Mouse (Mus musculus): Measurements from ENCODE around the gene Map10. TPM values are rescaled to one million over a fixed set of nuclear protein-coding genes. Genes with fewer than 3 reads are reported as not detected.
A peak's percentile ranks its signal among the peaks of the same experiment; 100 is the strongest.

The Map10 gene
- total and polyA plus RNA-seq, 3 experiments: 1.3 to 6.7 (median 2.3) TPM

GRCm38 (mm10) chr8:125669159-125669699 lies 389 bp upstream of the Map10 start:
- Histone ChIP-seq H3K36me3 (replicated peaks in 1 of 2; ENCODE audit: control insufficient read depth in 1 of 2, insufficient read depth in 1 of 2, low read length in 1 of 2) (no peaks in the 10 kb centered on the region), H3K9ac (ENCODE audit: insufficient read depth, low read depth) (peak overlapping the region; percentile 1; the same call in 1 of the 2 replicates), H3K9me3 (replicated peaks; ENCODE audit: low read length) (peaks cover 8% of the 10 kb centered on the region), H3K4me3 (replicated peaks in 1 of 3; ENCODE audit: low read depth in 2 of 3, low read length in 2 of 3, poor library complexity in 1 of 3) (peak overlapping the region; percentile 14 to 25 (median 15)), H3K4me2 (ENCODE audit: insufficient read depth, low read depth, poor library complexity, severe bottlenecking) (peak overlapping the region; percentile 3; the same call in 1 of the 2 replicates), H3K4me1 (ENCODE audit: control insufficient read depth in 1 of 2, insufficient read depth in 2 of 2) (peaks cover 3 to 38% of the 10 kb centered on the region in 2 experiments), H3K27me3 (replicated peaks) (no peaks in the 10 kb centered on the region), H3K79me2 (replicated peaks; ENCODE audit: control insufficient read depth, extremely low read depth, insufficient read depth, poor library complexity, severe bottlenecking) (peaks cover 4% of the 10 kb centered on the region; the same call in 1 of the 2 replicates), H3K27ac (ENCODE audit: insufficient read depth, low read depth) (peak overlapping the region; percentile 8; the same call in 1 of the 2 replicates)
- in situ Hi-C loops (cut with MboI; ENCODE audit: low pct_ligation_motif_present, low pct_unique_long_range_greater_than_20kb, low sequenced_read_pairs): no loop called here
- DNase-seq (ENCODE audit: extremely low read depth): no peak
- dilution Hi-C loops (cut with MboI; ENCODE audit: extremely low pct_ligation_motif_present, extremely low pct_unique_long_range_greater_than_20kb, low sequenced_read_pairs): no loop called here
- TF ChIP-seq ELF1 (IDR thresholded peaks at IDR 0.05; ENCODE audit: low read depth, low read length) (no peak), MYC (IDR thresholded peaks at IDR 0.05; ENCODE audit: low read depth, low read length) (no peak), RCOR1 (conservative IDR thresholded peaks at IDR 0.05; ENCODE audit: low read depth, low read length) (no peak), RAD21 (IDR thresholded peaks at IDR 0.05; ENCODE audit: low read depth, low read length) (no peak), USF1 (IDR thresholded peaks at IDR 0.05; ENCODE audit: low read depth, low read length) (no peak), ZC3H11A (IDR thresholded peaks at IDR 0.05; ENCODE audit: low read depth, low read length) (no peak), ZMIZ1 (IDR thresholded peaks at IDR 0.05; ENCODE audit: low read depth, low read length) (no peak), CHD1 (IDR thresholded peaks at IDR 0.05; ENCODE audit: low read depth, low read length) (no peak), JUN (IDR thresholded peaks at IDR 0.05; ENCODE audit: insufficient read depth, low read depth, low read length) (no peak), POLR2A (IDR thresholded peaks at IDR 0.05; ENCODE audit: low read depth, low read length) (no peak; the same call in 1 of the 2 replicates)

GRCm38 (mm10) chr8:125670420-125670819 lies 802 bp downstream of the Map10 start:
- Histone ChIP-seq H3K27me3 (replicated peaks) (peaks cover 3% of the 10 kb centered on the region), H3K27ac (ENCODE audit: insufficient read depth, low read depth) (peak overlapping the region; percentile 99), H3K4me2 (ENCODE audit: insufficient read depth, low read depth, poor library complexity, severe bottlenecking) (peak overlapping the region; percentile 75), H3K4me3 (replicated peaks in 1 of 3; ENCODE audit: low read depth in 2 of 3, low read length in 2 of 3, poor library complexity in 1 of 3) (peak overlapping the region; percentile 44 to 82 (median 58)), H3K4me1 (ENCODE audit: control insufficient read depth in 1 of 2, insufficient read depth in 2 of 2) (peaks cover 1 to 38% of the 10 kb centered on the region in 2 experiments), H3K79me2 (replicated peaks; ENCODE audit: control insufficient read depth, extremely low read depth, insufficient read depth, poor library complexity, severe bottlenecking) (peaks cover 4% of the 10 kb centered on the region; the same call in 1 of the 2 replicates), H3K9me3 (replicated peaks; ENCODE audit: low read length) (peaks cover 8% of the 10 kb centered on the region), H3K36me3 (replicated peaks in 1 of 2; ENCODE audit: control insufficient read depth in 1 of 2, insufficient read depth in 1 of 2, low read length in 1 of 2) (no peaks in the 10 kb centered on the region), H3K9ac (ENCODE audit: insufficient read depth, low read depth) (peak overlapping the region; percentile 90)
- DNase-seq (ENCODE audit: extremely low read depth): no peak
- in situ Hi-C loops (cut with MboI; ENCODE audit: low pct_ligation_motif_present, low pct_unique_long_range_greater_than_20kb, low sequenced_read_pairs) (no loop called here), dilution Hi-C loops (cut with MboI; ENCODE audit: extremely low pct_ligation_motif_present, extremely low pct_unique_long_range_greater_than_20kb, low sequenced_read_pairs) (no loop called here)
- TF ChIP-seq JUND (conservative IDR thresholded peaks at IDR 0.05; ENCODE audit: low read depth, low read length) (no peak), PAX5 (IDR thresholded peaks at IDR 0.05; ENCODE audit: low read length) (no peak)

- in situ Hi-C loops (cut with MboI; ENCODE audit: low pct_ligation_motif_present, low pct_unique_long_range_greater_than_20kb, low sequenced_read_pairs) (no loop called here), dilution Hi-C loops (cut with MboI; ENCODE audit: extremely low pct_ligation_motif_present, extremely low pct_unique_long_range_greater_than_20kb, low sequenced_read_pairs) (no loop called here)
- Histone ChIP-seq H3K79me2 (replicated peaks; ENCODE audit: control insufficient read depth, extremely low read depth, insufficient read depth, poor library complexity, severe bottlenecking) (peaks cover 4% of the 10 kb centered on the region; the same call in 1 of the 2 replicates), H3K4me3 (replicated peaks in 1 of 3; ENCODE audit: low read depth in 2 of 3, low read length in 2 of 3, poor library complexity in 1 of 3) (peak overlapping the region; percentile 44 to 82 (median 58)), H3K4me1 (ENCODE audit: control insufficient read depth in 1 of 2, insufficient read depth in 2 of 2) (peaks cover 2 to 38% of the 10 kb centered on the region in 2 experiments), H3K9me3 (replicated peaks; ENCODE audit: low read length) (peaks cover 8% of the 10 kb centered on the region), H3K36me3 (replicated peaks in 1 of 2; ENCODE audit: control insufficient read depth in 1 of 2, insufficient read depth in 1 of 2, low read length in 1 of 2) (no peaks in the 10 kb centered on the region), H3K27me3 (replicated peaks) (peaks cover 3% of the 10 kb centered on the region), H3K27ac (ENCODE audit: insufficient read depth, low read depth) (peak overlapping the region; percentile 99), H3K4me2 (ENCODE audit: insufficient read depth, low read depth, poor library complexity, severe bottlenecking) (peak overlapping the region; percentile 75), H3K9ac (ENCODE audit: insufficient read depth, low read depth) (peak overlapping the region; percentile 90)
- peak; percentile 58 for DNase-seq (ENCODE audit: extremely low read depth)
- TF ChIP-seq HCFC1 (IDR thresholded peaks at IDR 0.05; ENCODE audit: low read depth, low read length) (peak; percentile 30; the same call in 1 of the 2 replicates), GABPA (IDR thresholded peaks at IDR 0.05; ENCODE audit: insufficient replicate concordance, low read depth, low read length) (no peak), ZC3H11A (IDR thresholded peaks at IDR 0.05; ENCODE audit: low read depth, low read length) (no peak), MAX (IDR thresholded peaks at IDR 0.05; ENCODE audit: low read length) (no peak), ETS1 (conservative IDR thresholded peaks at IDR 0.05; ENCODE audit: low read depth, low read length) (no peak), NELFE (IDR thresholded peaks at IDR 0.05; ENCODE audit: low read depth, low read length) (peak; percentile 58; the same call in 1 of the 2 replicates), IRF4 (IDR thresholded peaks at IDR 0.05; ENCODE audit: low read depth, low read length) (no peak), RAD21 (IDR thresholded peaks at IDR 0.05; ENCODE audit: low read depth, low read length) (no peak; the same call in 1 of the 2 replicates), UBTF (IDR thresholded peaks at IDR 0.05; ENCODE audit: low read depth, low read length) (0 out of 2 replicates have a peak, but pooled peaks have one; percentile 1), TCF12 (IDR thresholded peaks at IDR 0.05; ENCODE audit: low read depth, low read length) (no peak), MAFK (IDR thresholded peaks at IDR 0.05; ENCODE audit: insufficient replicate concordance, low read length) (no peak), USF2 (conservative IDR thresholded peaks at IDR 0.05; ENCODE audit: low read depth, low read length) (no peak), KAT2A (IDR thresholded peaks at IDR 0.05; ENCODE audit: insufficient replicate concordance, low read length) (no peak), JUN (IDR thresholded peaks at IDR 0.05; ENCODE audit: insufficient read depth, low read depth, low read length) (no peak), RCOR1 (conservative IDR thresholded peaks at IDR 0.05; ENCODE audit: low read depth, low read length) (no peak), POLR2A (IDR thresholded peaks at IDR 0.05; ENCODE audit: low read depth, low read length) (no peak)
These were observed 1.3 kb downstream of the Map10 start for GRCm38 (mm10) chr8:125670906-125671305.

Data from CH12.LX (cell line).